Mouse (Mus musculus): ENCODE measurements around the gene Heatr9. TPM values are rescaled to one million over a fixed set of nuclear protein-coding genes. Genes with fewer than 3 reads are reported as not detected.

Gene Heatr9
- polyA plus RNA-seq, 1 experiment = not detected

- Histone ChIP-seq H3ac (ENCODE audit: control insufficient read depth, insufficient read length, low read depth) (peak overlapping the region; percentile 20), H3K27me3 (ENCODE audit: control insufficient read depth, insufficient read depth, insufficient read length) (no peaks in the 10 kb centered on the region), H3K36me3 (ENCODE audit: control insufficient read depth, insufficient read depth) (no peaks in the 10 kb centered on the region), H3K79me3 (ENCODE audit: low read depth) (no peaks in the 10 kb centered on the region), H3K79me2 (ENCODE audit: control insufficient read depth, insufficient read depth) (no peaks in the 10 kb centered on the region), H3K4me3 (ENCODE audit: insufficient read depth, poor library complexity, severe bottlenecking) (no peak overlapping the region)
- TF ChIP-seq MAX (IDR thresholded peaks at IDR 0.05) (no peak), CEBPB (IDR thresholded peaks at IDR 0.05; ENCODE audit: low read depth) (no peak), MYOG (IDR thresholded peaks at IDR 0.05; ENCODE audit: control insufficient read depth, extremely low read depth, insufficient read length) (no peak), FOSL1 (IDR thresholded peaks at IDR 0.05; ENCODE audit: insufficient read depth, low read length, poor library complexity, severe bottlenecking) (no peak), CTCF (IDR thresholded peaks at IDR 0.05; ENCODE audit: control insufficient read depth, insufficient read depth, insufficient read length) (no peak), MYOD1 (IDR thresholded peaks at IDR 0.05; ENCODE audit: control insufficient read depth, insufficient read length, low read depth) (no peak), USF1 (IDR thresholded peaks at IDR 0.05; ENCODE audit: low read depth) (no peak)
These were observed 54.8 kb downstream of the Heatr9 start for GRCm38 (mm10) chr11:83467120-83467652.

GRCm38 (mm10) chr11:83465976-83466375 is 56.0 kb downstream of the Heatr9 start:
- TF ChIP-seq CEBPB (IDR thresholded peaks at IDR 0.05; ENCODE audit: low read depth) = no peak
- no peak for TF ChIP-seq MYOD1 (IDR thresholded peaks at IDR 0.05; ENCODE audit: control insufficient read depth, insufficient read length, low read depth)
- TF ChIP-seq USF1 (IDR thresholded peaks at IDR 0.05; ENCODE audit: low read depth) = no peak
- no peak for TF ChIP-seq MAX (IDR thresholded peaks at IDR 0.05)
- no peak for TF ChIP-seq FOSL1 (IDR thresholded peaks at IDR 0.05; ENCODE audit: insufficient read depth, low read length, poor library complexity, severe bottlenecking)
- no peak for TF ChIP-seq CTCF (IDR thresholded peaks at IDR 0.05; ENCODE audit: control insufficient read depth, insufficient read depth, insufficient read length)
- H3K79me2 ChIP-seq (ENCODE audit: control insufficient read depth, insufficient read depth) = no peaks in the 10 kb centered on the region
- H3K79me3 ChIP-seq (ENCODE audit: low read depth) = no peaks in the 10 kb centered on the region
- H3K36me3 ChIP-seq (ENCODE audit: control insufficient read depth, insufficient read depth) = no peaks in the 10 kb centered on the region
- no peaks in the 10 kb centered on the region for H3K27me3 ChIP-seq (ENCODE audit: control insufficient read depth, insufficient read depth, insufficient read length)
- no peak overlapping the region for H3ac ChIP-seq (ENCODE audit: control insufficient read depth, insufficient read length, low read depth)
- no peak overlapping the region for H3K4me3 ChIP-seq (ENCODE audit: insufficient read depth, poor library complexity, severe bottlenecking)

DNA sequence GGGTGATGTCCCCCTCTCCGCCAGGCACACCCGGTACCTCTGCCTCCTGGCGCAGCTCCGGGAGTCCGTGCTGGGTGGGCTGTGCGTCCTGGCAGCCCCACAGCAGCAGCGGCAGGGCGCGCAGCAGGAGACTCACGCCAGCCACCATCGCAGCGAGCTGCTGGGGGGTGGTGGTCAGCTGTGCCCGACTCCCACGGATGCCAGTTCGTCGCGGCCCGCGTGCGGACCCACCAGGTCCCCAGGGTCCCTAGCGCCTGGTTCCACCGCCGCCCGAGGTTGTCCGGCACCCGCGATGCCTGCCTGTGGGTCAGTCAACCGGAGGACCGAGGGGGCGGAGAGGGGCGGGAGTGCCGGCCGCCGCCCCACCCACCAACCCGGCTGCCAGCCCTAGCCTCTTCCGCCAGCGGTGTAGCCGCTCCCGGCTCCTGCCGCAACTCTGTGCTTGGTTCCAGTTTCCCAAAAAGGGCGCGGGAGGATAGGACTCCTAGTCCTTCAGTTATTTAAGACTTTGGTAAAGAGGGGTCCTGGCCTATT is 59.2 kb downstream of the Heatr9 start, which contains the start of gene Mmp28:
Mmp28 (minus strand) TSS at position 361 of the 534 bp plus-strand sequence.
- Histone ChIP-seq H3K79me2 (ENCODE audit: control insufficient read depth, insufficient read depth) (no peaks in the 10 kb centered on the region), H3K36me3 (ENCODE audit: control insufficient read depth, insufficient read depth) (no peaks in the 10 kb centered on the region), H3K4me3 (ENCODE audit: insufficient read depth, poor library complexity, severe bottlenecking) (peak within 1 kb of the TSS; percentile 36), H3ac (ENCODE audit: control insufficient read depth, insufficient read length, low read depth) (peak within 1 kb of the TSS; percentile 95), H3K79me3 (ENCODE audit: low read depth) (no peaks in the 10 kb centered on the region), H3K27me3 (ENCODE audit: control insufficient read depth, insufficient read depth, insufficient read length) (no peaks in the 10 kb centered on the region)
- TF ChIP-seq MYOG (IDR thresholded peaks at IDR 0.05; ENCODE audit: control insufficient read depth, extremely low read depth, insufficient read length) (no peak), MYOD1 (IDR thresholded peaks at IDR 0.05; ENCODE audit: control insufficient read depth, insufficient read length, low read depth) (no peak), FOSL1 (IDR thresholded peaks at IDR 0.05; ENCODE audit: insufficient read depth, low read length, poor library complexity, severe bottlenecking) (no peak), USF1 (IDR thresholded peaks at IDR 0.05; ENCODE audit: low read depth) (no peak), CTCF (IDR thresholded peaks at IDR 0.05; ENCODE audit: control insufficient read depth, insufficient read depth, insufficient read length) (no peak), MAX (IDR thresholded peaks at IDR 0.05) (no peak), CEBPB (IDR thresholded peaks at IDR 0.05; ENCODE audit: low read depth) (no peak)

Other genes with a start within 250 kb of the Heatr9 start
- not detected for gene Slfn14, start 235.4 kb downstream of the Heatr9 start, polyA plus RNA-seq (2012; fragmentation: generic; extraction: Trizol)
- gene Ap2b1, start 223.2 kb downstream of the Heatr9 start, polyA plus RNA-seq (2012; fragmentation: generic; extraction: Trizol) = 47.9 TPM
- 6.1 TPM for gene Pex12, start 219.6 kb downstream of the Heatr9 start, polyA plus RNA-seq (2012; fragmentation: generic; extraction: Trizol)
- gene Rasl10b, start 113.0 kb downstream of the Heatr9 start, polyA plus RNA-seq (2012; fragmentation: generic; extraction: Trizol) = 0.08 TPM
- not detected for gene Gas2l2, start 92.7 kb downstream of the Heatr9 start, polyA plus RNA-seq (2012; fragmentation: generic; extraction: Trizol)
- gene 1700020L24Rik, start 84.5 kb downstream of the Heatr9 start, polyA plus RNA-seq (2012; fragmentation: generic; extraction: Trizol) = 1.5 TPM
- 2.3 TPM for gene Mmp28, start 59.1 kb downstream of the Heatr9 start, polyA plus RNA-seq (2012; fragmentation: generic; extraction: Trizol)
- gene Taf15, start 49.1 kb downstream of the Heatr9 start, polyA plus RNA-seq (2012; fragmentation: generic; extraction: Trizol) = 44.6 TPM
- gene Ccl5, start 8.3 kb upstream of the Heatr9 start, polyA plus RNA-seq (2012; fragmentation: generic; extraction: Trizol) = 0.13 TPM
- gene Ccl9, start 56.5 kb upstream of the Heatr9 start, polyA plus RNA-seq (2012; fragmentation: generic; extraction: Trizol) = 2.5 TPM
- not detected for gene Ccl6, start 70.9 kb upstream of the Heatr9 start, polyA plus RNA-seq (2012; fragmentation: generic; extraction: Trizol)
- not detected for gene Rpl9-ps1, start 123.4 kb upstream of the Heatr9 start, polyA plus RNA-seq (2012; fragmentation: generic; extraction: Trizol)
- gene Ccl3, start 127.2 kb upstream of the Heatr9 start, polyA plus RNA-seq (2012; fragmentation: generic; extraction: Trizol) = not detected
- gene Ccl4, start 140.4 kb upstream of the Heatr9 start, polyA plus RNA-seq (2012; fragmentation: generic; extraction: Trizol) = not detected
- not detected for gene Wfdc17, start 181.8 kb upstream of the Heatr9 start, polyA plus RNA-seq (2012; fragmentation: generic; extraction: Trizol)
- not detected for gene Wfdc18, start 186.8 kb upstream of the Heatr9 start, polyA plus RNA-seq (2012; fragmentation: generic; extraction: Trizol)
- not detected for gene Wfdc21, start 224.8 kb upstream of the Heatr9 start, polyA plus RNA-seq (2012; fragmentation: generic; extraction: Trizol)
- 10.2 TPM for gene Heatr6, start 231.5 kb upstream of the Heatr9 start, polyA plus RNA-seq (2012; fragmentation: generic; extraction: Trizol)

Data from C2C12 (cell line).